Mouse (Mus musculus) hindbrain, embryonic 11.5 days (tissue): ENCODE results near the gene Ascc1. TPM values are rescaled to one million over a fixed set of nuclear protein-coding genes. Genes with fewer than 3 reads are reported as not detected.
A peak's percentile ranks its signal among the peaks of the same experiment; 100 is the strongest.

ENCODE experiments used
- ATAC-seq: fragments of 200-750 bp; cut with Nextera tagmentation; 2 replicates; pipeline ENCODE4 v1.8.0; 2017; ENCODE audit warnings: mild to moderate bottlenecking, moderate TSS enrichment, moderate library complexity; ENCODE audit not compliant: low FRiP score
- DNase-seq: peaks from one replicate; pipeline ENCODE4 v3.0.0-alpha.2; 2015; ENCODE audit warnings: low spot score
- H3K27ac ChIP-seq: fragments of 300-500 bp; sonication (generic); 2 replicates; pipeline ENCODE4 v1.5.1; 2014; ENCODE audit warnings: mild to moderate bottlenecking, low read depth, low read length
- H3K27me3 ChIP-seq: fragments of 300-500 bp; sonication (generic); 2 replicates; pipeline ENCODE4 v1.6.1; 2014; ENCODE audit warnings: mild to moderate bottlenecking, low read length, moderate library complexity, mixed read lengths; ENCODE audit not compliant: control insufficient read depth, insufficient read depth
- H3K36me3 ChIP-seq: fragments of 300-500 bp; sonication (generic); 2 replicates; pipeline ENCODE4 v1.6.1; 2014; ENCODE audit warnings: mild to moderate bottlenecking, low read length, moderate library complexity, mixed read lengths; ENCODE audit not compliant: control insufficient read depth, insufficient read depth
- H3K4me1 ChIP-seq: fragments of 300-500 bp; sonication (generic); replicated peaks from 2 replicates; pipeline ENCODE4 v1.6.1; 2014; ENCODE audit warnings: low read length, mixed read lengths; ENCODE audit not compliant: control insufficient read depth, insufficient read depth
- H3K4me2 ChIP-seq: fragments of 300-500 bp; sonication (generic); replicated peaks from 2 replicates; pipeline ENCODE4 v1.6.1; 2014; ENCODE audit warnings: mild to moderate bottlenecking, low read depth, low read length
- H3K4me3 ChIP-seq: fragments of 300-500 bp; sonication (generic); 2 replicates; pipeline ENCODE4 v1.5.1; 2014; ENCODE audit warnings: low read depth, low read length
- H3K9ac ChIP-seq: fragments of 300-500 bp; sonication (generic); 2 replicates; pipeline ENCODE4 v1.6.1; 2014; ENCODE audit warnings: low read depth, low read length
- H3K9me3 ChIP-seq: fragments of 300-500 bp; sonication (generic); 2 replicates; pipeline ENCODE4 v1.6.1; 2016; ENCODE audit warnings: low read length; ENCODE audit not compliant: control insufficient read depth
- WGBS: fragments of 180-500 bp; shearing (Covaris S2); extraction: QIAGEN DNeasy Blood & Tissue Kit; methylation state at CpG from one replicate; pipeline ENCODE4 v1.1.7; 2014; 5-methylcytosine and 5-hydroxymethylcytosine counted together
- polyA plus RNA-seq: library from polyadenylated mRNA; unstranded; fragments of >200 nt; fragmentation: Nextera tagmentation; extraction: Ambion mirVana; gene quantifications from 2 replicates; pipeline ENCODE4 v1.2.1, GENCODE M21; 2014

Ascc1 gene
- polyA plus RNA-seq, 1 experiment from 2014 or later = 42.9 TPM

DNA sequence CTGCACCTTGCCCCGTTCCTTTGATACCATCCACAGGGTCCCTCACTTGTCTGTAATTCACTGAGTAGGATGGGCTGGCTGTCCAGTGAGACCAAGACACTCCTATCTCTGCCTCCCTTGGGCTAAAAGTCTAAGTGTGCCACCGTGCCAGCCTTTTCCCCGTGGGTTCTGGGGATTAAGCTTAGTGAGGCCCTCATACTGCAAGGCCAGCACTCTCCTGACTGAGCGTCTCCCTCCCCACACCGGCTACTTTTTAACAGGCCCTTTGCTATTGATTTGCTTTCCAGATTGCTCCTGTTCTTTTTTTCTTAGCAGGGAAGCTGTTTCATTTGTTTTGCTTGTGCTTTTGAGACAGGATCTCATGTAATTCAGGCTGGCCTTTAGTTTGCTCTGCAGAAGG lies 60.3 kb downstream of the Ascc1 start:
- Histone ChIP-seq H3K9ac (no peak overlapping the region), H3K4me1 (no peaks in the 10 kb centered on the region), H3K27ac (no peak overlapping the region), H3K4me3 (no peak overlapping the region), H3K36me3 (no peaks in the 10 kb centered on the region), H3K9me3 (no peaks in the 10 kb centered on the region), H3K27me3 (no peaks in the 10 kb centered on the region), H3K4me2 (no peak overlapping the region)
- ATAC-seq = no peak
- WGBS = 48% methylated on average over 5 of the region's 5 CpGs
- no peak for DNase-seq

GRCm38 (mm10) chr10:60066524-60066923 lies 63.9 kb downstream of the Ascc1 start:
- H3K27me3 ChIP-seq = no peaks in the 10 kb centered on the region
- WGBS = 74% methylated on average over 3 of the region's 3 CpGs

DNA sequence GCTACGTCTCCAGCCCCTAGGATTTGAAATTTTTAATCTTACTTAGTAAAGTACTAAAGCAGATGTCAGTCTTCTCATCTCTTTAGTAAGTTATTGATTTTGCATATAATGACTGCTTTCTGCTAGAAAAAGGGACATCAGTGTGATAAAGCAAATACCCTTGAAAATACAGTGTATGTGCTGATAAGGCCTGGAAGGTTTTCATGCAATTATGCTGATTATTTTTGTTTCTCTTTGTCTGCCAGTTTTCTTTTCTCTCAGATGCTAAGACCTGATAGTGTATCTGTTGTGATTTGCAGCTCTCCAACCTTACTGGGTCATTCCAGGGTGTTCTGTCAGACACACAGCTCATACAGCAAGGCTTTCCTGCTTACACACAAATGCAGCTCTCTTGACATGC lies 72.6 kb downstream of the Ascc1 start:
- no peak overlapping the region for H3K9ac ChIP-seq
- no peak overlapping the region for H3K4me3 ChIP-seq
- WGBS = 85% methylated on average over 1 of the region's 1 CpGs
- no peaks in the 10 kb centered on the region for H3K36me3 ChIP-seq
- no peaks in the 10 kb centered on the region for H3K9me3 ChIP-seq
- H3K27ac ChIP-seq = no peak overlapping the region
- H3K4me2 ChIP-seq = no peak overlapping the region
- H3K4me1 ChIP-seq = no peaks in the 10 kb centered on the region
- H3K27me3 ChIP-seq = no peaks in the 10 kb centered on the region
- DNase-seq = no peak
- no peak for ATAC-seq

More at GRCm38 (mm10) chr10:60066524-60066923, 63.9 kb downstream of the Ascc1 start:
- Histone ChIP-seq H3K27ac (no peak overlapping the region), H3K4me3 (no peak overlapping the region), H3K9me3 (no peaks in the 10 kb centered on the region), H3K36me3 (no peaks in the 10 kb centered on the region), H3K4me2 (no peak overlapping the region), H3K4me1 (no peaks in the 10 kb centered on the region), H3K9ac (no peak overlapping the region)
- DNase-seq (peak; percentile 46), ATAC-seq (no peak)

DNA sequence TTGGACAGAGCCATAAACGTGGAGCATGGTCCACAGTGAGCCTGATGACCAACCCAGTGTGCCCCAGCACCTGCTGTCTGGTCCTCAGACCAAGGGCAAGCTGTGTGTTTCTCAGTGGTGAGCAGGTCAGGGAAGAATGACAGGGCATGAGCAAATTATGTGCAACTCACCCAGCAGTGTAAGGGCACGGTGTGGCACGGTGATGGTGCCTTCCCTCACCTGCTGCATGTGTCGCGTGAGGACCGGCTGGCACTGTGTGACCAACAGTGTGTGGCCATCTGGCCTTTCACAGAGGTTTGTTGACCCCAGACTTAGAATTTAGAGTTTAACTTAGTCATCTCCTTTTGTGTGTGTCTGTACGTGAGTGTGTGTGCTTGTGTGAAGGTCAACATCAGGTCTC lies 74.6 kb downstream of the Ascc1 start:
- H3K9ac ChIP-seq = no peak overlapping the region
- H3K4me2 ChIP-seq = no peak overlapping the region
- 93% methylated on average over 7 of the region's 7 CpGs for WGBS
- no peaks in the 10 kb centered on the region for H3K4me1 ChIP-seq
- no peaks in the 10 kb centered on the region for H3K27me3 ChIP-seq
- no peak overlapping the region for H3K4me3 ChIP-seq
- no peaks in the 10 kb centered on the region for H3K9me3 ChIP-seq
- DNase-seq = no peak
- no peaks in the 10 kb centered on the region for H3K36me3 ChIP-seq
- H3K27ac ChIP-seq = no peak overlapping the region
- no peak for ATAC-seq

DNA sequence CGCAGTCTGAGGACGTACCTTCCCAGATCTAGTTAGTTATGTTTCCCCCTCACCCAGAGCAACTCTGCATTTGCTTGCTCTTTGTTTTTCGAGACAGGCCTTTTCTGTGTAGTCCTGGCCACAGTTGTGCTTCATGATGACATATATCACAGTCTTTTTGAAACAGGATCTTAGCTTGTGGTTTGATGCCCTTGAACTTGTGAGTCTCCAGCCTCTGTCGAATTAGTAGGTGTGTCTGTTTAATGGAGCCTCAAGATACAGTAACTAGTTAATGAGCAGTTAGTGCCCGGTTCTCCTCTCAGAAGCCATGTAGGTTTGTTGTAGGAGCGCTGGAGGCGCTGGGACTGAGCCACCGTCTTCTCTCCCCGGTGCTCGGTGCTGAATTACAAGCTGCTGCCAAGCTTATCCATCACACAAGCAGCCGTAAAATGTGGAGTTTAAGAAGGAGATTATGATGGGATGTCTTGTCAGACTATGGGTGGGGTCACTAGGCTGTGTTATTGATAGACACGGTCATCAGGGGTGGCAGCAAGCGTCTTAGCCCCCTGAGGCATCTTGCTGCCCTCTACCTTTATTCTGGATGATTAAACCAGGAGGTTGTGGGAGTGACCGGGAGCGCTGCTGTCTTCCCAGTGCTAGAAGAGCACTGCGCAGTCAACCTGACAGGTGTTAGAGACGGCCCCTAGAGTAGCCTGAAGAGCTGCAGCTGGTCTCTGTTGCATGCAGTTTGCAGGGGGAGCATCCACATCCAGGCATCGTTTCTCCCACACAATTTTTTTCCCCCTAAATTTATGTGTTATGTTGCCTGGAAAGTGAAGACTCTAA lies 75.3 kb downstream of the Ascc1 start:
- ATAC-seq (no peak), DNase-seq (no peak)
- Histone ChIP-seq H3K36me3 (no peaks in the 10 kb centered on the region), H3K4me1 (no peaks in the 10 kb centered on the region), H3K9me3 (no peaks in the 10 kb centered on the region), H3K4me2 (no peak overlapping the region), H3K9ac (no peak overlapping the region), H3K27me3 (no peaks in the 10 kb centered on the region), H3K4me3 (no peak overlapping the region), H3K27ac (no peak overlapping the region)
- whole genome bisulfite sequencing = 82% methylated on average over 18 of the region's 18 CpGs

- Histone ChIP-seq H3K4me1 (no peaks in the 10 kb centered on the region), H3K4me3 (no peak overlapping the region), H3K27me3 (no peaks in the 10 kb centered on the region), H3K9ac (no peak overlapping the region), H3K27ac (no peak overlapping the region), H3K9me3 (no peaks in the 10 kb centered on the region), H3K4me2 (no peak overlapping the region), H3K36me3 (no peaks in the 10 kb centered on the region)
- DNase-seq (no peak), ATAC-seq (no peak)
- WGBS = 85% methylated on average over 5 of the region's 5 CpGs
Measured at GRCm38 (mm10) chr10:60078561-60078917, 75.9 kb downstream of the Ascc1 start.

- ATAC-seq = no peak
- no peak overlapping the region for H3K9ac ChIP-seq
- no peaks in the 10 kb centered on the region for H3K27me3 ChIP-seq
- H3K9me3 ChIP-seq = no peaks in the 10 kb centered on the region
- H3K4me2 ChIP-seq = no peak overlapping the region
- H3K36me3 ChIP-seq = no peaks in the 10 kb centered on the region
- no peak for DNase-seq
- 77% methylated on average over 3 of the region's 3 CpGs for WGBS
- no peak overlapping the region for H3K27ac ChIP-seq
- H3K4me1 ChIP-seq = no peaks in the 10 kb centered on the region
- no peak overlapping the region for H3K4me3 ChIP-seq
Measured at GRCm38 (mm10) chr10:60080171-60080570, 77.6 kb downstream of the Ascc1 start.

DNA sequence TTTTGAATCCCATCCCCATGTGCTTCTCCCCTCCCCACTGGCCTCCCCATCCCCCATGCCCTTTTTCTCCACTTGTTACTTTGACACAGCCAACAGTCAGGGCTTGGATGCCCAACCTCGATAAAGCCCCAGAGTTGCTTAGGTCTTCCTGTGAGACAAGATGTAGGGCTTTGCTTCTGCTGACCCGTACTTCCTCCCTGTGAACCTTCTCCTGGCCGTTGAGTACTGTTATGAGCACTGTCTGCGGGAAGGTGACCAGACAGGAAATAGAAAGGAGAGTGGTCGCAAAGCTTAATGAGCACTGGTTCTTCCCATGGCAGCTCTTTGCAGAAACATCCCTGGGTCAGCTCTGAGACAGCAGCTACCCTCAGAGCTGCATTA lies 78.0 kb downstream of the Ascc1 start:
- DNase-seq = no peak
- Histone ChIP-seq H3K36me3 (no peaks in the 10 kb centered on the region), H3K9ac (no peak overlapping the region), H3K4me3 (no peak overlapping the region), H3K4me2 (no peak overlapping the region), H3K27ac (0 out of 2 replicates have a peak overlapping the region, but pooled peaks have one; percentile 8), H3K9me3 (no peaks in the 10 kb centered on the region), H3K27me3 (no peaks in the 10 kb centered on the region), H3K4me1 (no peaks in the 10 kb centered on the region)
- 66% methylated on average over 5 of the region's 5 CpGs for WGBS
- ATAC-seq = no peak
